Mouse (Mus musculus) urinary bladder, adult 18-20 months (tissue): ENCODE measurements around the gene Padi3.

Experiments used
- DNase-seq, 2 experiments: peaks; one replicate each; pipeline ENCODE4 v3.0.0; 2022; ENCODE audit warnings: low spot score in 2 of 2, mixed read lengths in 2 of 2

Padi3 gene

GRCm38 (mm10) chr4:140815996-140816917 is 5.8 kb upstream of the Padi3 start:
- no peak for DNase-seq

- DNase-seq: no peak
Measured at GRCm38 (mm10) chr4:140815496-140815895, 5.0 kb upstream of the Padi3 start.

DNA sequence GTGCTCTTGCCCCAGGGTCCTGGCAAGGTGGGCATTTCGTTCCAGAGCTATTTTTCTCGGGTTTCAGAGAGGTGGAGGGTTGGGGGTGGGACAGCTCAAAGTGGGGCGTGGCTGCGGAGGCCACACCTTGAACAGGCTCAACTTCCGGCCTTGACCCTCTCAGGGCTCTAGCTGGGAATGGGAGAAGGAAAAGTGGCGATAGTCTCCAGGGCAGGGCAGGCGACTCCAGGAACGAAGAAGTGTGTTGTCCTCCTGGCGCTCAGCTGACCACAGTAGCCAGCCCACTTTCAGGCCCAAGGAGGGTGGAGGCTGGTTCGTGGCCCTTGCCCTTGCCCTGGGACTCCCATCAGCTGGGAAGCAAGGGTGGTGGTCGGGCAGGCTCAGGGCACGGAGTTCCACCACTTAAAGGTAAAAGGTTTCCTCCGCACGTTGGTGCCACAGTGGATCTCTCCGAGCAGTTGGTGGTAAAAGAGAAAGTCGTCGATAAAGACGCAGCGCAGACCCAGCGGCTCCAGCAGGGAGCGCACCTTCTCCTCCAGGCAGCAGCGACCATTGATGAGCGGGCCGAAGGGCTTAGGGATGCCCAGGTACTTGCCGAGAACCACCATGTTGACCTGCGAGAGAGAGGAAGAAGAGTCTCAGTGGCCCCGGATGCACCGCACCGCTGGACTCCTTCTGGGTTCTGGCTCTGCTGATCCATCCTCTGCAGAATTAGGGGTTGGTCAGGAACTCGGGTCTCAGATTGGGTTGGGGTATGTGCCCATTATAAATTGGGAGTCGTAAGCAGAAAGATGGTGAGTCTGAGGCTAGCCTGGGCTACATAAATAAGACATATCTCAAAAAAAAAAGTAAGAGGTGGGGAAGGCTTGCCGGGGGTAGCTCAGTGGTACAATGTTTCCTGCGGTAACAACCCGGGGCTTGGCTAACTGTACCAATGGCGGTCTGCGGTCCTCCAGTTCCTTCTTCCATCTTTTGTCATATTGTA is 4.1 kb upstream of the Padi3 start:
- peak; percentile 27 to 58 for DNase-seq

DNA sequence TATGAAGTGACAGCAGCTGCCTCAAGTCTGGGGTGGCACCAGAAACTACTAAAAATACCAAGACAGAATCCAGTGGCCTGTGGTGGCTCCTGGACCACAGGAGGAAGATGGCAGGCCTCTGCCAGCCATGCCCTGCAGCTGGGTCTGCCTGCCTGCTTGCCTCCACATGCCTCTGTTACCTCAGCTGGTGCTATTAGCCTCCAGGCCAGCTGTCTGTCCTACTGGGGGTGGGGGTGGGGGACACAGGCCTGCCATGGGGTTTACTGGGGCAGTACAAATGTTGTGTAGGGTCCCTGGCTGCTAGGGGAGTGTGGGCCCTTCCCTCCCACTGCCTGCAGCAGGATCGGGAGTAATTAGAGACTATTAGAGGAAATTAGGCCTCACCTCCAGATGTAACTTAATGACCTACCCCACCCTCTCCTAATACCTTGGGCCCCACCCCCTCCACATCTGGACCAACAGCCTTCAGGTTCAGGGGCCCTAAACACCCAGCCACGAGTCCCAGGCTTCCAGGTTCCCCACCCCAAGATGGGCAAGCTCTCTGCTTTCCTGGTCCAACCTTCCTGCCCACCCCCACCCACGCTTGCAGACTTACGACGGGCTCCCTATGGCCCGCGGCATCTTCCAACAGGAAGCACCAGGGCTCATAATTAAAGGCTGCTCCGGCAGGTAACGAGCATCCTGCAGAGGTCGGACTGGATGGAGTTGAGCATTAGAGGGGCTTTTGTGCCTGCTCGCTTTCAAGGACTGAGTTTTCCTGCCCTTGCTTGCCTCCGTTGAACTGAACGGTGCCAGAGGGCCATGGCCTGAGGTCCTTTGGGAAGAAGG is 3.1 kb upstream of the Padi3 start:
- DNase-seq: no peak

GRCm38 (mm10) chr4:140812609-140813008 is 2.2 kb upstream of the Padi3 start:
- no peak for DNase-seq

DNA sequence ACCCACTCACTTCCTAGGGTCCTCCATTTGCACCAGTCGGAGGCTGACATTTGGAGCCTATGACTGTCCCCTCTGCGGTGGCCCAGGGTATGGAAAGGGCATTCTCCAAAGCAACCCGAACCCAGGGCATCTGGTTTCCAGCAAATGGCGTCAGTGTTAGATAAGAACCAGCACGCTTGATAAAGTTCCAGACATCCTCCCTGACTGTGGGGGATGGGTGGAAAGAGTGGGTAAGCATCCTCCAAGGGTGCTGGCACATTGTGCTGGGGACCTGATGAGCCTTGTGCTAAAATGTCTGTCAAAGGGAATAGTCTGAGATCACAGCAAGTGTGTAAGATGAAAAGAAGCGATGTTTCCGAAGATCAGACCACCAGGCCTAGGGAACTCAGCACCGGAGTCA is 1.7 kb upstream of the Padi3 start:
- DNase-seq: no peak

DNA sequence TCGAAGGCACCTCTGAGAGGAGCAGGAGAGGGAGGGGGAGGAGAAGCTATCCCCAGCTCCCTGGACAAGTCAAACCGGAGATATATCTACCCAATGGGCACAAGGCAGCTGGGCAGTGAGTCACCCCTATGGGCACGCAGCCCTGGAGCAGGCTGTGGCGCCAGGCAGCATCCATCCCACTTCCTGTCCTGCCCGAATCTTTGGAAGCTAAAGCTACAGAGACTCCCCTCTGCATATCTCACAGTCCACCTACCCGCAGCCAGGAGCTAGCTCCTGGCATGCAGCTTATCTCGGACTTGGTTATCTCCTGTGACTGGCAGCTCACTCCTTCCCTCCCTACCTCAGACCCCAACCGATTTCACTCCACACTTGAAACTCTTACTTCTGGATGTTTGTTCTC is 1.3 kb downstream of the Padi3 start:
- DNase-seq: peak in 1 of 2 experiments; percentile 46

GRCm38 (mm10) chr4:140804601-140805000 is 5.8 kb downstream of the Padi3 start:
- no peak for DNase-seq

DNA sequence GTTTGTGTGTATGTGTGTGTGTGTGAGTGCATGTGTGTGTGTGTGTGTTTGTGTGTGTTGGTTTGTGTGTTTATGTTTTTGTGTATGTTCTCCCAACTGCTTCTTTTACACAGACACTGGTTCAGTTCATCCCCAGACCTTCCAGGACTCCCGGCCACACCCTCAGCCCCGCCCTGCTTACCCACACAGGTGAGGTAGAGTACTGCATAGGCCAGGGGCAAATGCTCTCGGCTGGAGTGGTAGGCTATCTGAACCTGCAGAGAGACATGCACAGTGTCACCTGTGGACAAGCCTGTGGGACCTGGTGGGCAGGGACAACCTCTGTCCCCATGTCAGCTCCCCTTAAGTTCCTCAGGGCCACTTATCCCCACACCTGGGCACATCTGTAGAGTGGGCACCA is 9.1 kb downstream of the Padi3 start:
- DNase-seq: no peak

DNA sequence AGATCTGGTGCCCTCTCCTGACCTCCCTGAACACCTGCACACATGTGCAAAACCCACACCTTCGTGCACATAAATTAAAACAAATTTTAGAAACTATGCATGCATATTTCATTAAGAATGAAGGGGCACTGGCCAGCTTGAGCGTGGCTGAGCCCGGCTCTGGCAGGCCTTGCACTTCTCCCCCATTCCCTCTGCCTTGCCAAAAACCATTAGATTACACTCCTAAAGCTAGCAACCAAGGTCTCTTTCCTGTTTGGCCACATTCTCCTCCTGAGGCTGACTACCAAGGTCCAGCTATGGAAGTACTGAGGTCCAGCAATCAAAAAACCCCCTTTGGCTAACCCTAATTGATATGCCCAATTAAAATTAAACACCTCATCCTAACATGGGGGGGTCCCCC is 13.7 kb downstream of the Padi3 start:
- no peak for DNase-seq

DNA sequence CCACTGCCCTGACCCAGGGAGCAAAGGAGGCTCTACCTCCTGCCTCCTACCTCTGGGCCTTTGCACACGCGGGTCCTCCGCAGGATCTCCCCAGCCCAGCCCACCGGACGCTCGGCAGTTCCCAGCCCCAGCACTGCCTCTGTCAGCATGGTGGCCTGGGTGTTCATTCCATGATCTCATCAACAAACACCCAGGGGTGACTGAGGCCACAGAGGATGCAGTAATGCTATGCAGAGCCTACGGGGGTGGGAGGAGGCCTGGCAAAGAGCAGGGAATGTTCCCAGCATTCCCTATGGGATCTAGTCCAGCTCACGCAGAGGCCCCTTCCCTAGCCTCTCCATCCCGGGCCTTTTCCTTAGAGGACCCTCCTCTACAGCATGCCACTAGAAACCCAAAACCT is 15.8 kb downstream of the Padi3 start:
- no peak for DNase-seq

DNA sequence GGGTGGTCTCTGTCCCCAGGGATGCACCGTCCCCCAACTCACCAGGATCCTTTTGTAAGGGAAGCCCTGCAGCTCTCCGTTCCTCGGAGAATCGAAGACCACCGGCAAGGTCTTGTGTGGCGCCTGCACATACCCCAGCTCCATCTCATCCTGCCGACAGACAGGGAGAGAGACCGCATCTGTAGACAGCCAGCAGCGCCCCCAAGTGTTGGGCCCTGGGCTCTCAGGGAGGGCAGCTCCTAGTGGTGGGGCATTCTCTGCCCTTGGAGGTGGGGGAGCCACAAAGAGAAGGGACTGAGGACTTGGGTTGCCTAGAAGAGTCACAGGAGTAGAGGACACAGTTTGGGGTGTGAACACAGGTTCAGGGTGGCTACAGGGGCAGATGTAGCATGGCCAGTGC is 16.7 kb downstream of the Padi3 start:
- DNase-seq: no peak

DNA sequence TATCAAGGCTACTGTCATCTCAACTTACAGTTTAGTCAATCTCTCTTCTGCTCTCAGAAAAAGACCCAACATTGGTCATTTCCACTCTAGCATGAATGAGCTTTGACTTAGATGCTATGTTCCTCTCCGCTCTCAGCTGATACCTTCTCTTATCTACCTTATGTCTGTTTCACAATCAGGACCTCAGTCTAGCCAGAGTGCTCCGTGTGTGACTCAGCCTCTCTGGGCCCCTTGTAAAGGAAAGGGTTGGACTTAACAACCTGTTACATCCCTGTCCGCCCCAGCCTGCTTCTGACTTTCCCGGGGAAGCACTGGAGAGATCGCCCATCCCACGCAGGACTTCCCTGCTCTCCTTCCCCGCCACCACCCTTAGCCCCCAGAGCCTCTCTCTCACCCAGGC is 17.9 kb downstream of the Padi3 start:
- DNase-seq: no peak

DNA sequence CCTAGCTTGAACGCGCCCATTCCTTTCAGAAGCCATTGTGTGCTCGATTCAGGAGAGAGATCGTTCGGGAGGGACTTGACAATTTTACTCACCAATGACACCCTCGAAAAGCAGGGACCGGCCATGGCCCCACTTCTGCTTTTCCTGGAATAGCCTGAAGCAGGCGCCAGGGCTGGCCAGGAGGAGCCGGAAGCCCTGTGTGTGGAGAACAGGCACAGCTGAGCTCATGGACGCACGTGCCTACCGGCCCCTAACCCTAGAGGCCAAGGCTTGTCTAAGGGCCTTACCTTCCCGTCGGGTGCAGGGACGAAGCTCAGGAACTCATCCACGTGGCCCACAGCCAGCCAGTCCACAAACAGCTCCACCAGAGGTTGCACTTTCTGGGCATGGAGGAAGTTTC is 19.4 kb downstream of the Padi3 start:
- DNase-seq: no peak

DNA sequence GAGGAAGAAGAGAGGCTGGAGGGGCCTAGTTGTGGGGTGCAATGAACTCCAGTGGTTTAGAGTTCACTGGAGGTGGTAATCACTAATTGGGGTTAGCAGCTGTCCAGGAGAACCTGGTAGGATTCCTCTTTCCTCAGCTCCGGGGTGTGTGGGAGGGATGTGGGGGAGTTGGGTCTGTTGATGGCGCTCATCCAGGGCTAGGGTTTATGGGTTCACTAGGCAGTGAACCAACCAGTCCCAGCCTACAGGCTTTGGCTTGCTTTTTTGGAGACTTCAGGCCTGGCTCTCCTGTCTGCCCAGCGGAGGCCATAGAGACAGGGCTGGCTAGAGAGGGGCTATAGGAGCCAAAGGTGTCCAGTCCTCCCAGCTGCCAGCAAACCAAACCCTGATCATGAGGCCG is 20.5 kb downstream of the Padi3 start:
- no peak for DNase-seq

GRCm38 (mm10) chr4:140788983-140789382 is 21.5 kb downstream of the Padi3 start:
- DNase-seq: no peak

DNA sequence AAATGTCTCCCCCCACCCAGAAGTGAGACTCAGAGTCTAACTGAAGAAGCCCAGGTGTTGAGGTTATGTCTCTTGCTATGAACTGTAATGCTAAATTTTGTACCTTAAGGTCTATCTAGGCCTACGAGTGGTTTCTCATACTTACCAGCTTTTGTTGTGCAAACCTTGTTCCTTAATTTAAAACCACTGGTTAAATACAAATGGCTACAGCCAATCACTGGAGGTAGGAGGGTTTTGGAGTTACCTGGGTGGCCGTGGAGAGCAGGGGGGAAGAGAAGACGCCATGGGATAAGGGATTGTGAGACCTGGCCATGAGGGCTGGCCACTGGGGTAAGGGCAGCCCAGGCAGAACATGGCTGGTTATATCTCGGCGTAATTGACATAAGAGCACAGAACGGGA is 22.2 kb downstream of the Padi3 start:
- DNase-seq: no peak

GRCm38 (mm10) chr4:140787414-140787813 is 23.0 kb downstream of the Padi3 start:
- DNase-seq: peak in 1 of 2 experiments; percentile 59

GRCm38 (mm10) chr4:140785217-140785616 is 25.2 kb downstream of the Padi3 start:
- no peak for DNase-seq

GRCm38 (mm10) chr4:140784292-140784945 is 26.0 kb downstream of the Padi3 start:
- no peak for DNase-seq

DNA sequence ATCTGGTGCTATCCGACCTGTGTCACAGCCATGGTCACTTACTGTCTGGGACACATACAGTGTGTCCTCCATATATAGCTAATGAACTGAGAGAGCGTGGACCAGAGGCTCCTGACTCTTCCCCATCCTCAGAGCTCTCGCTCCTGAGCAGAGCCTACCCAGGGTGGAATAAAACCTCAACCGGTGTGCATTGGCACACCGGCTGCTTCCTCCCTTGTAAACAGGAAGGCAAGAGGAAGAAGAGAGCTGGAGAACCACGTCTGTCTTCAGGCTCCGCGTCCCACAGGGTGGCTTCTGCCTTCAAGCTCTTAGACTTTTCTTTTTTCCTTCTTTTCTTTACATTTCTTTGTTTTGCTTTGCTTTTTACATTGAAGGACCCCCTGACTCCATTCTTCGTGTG is 27.6 kb downstream of the Padi3 start:
- DNase-seq: no peak
